Mouse (Mus musculus) gastrocnemius, adult 18-20 months (tissue): Measurements from ENCODE around the gene Ccdc82. TPM values are rescaled to one million over a fixed set of nuclear protein-coding genes. Genes with fewer than 3 reads are reported as not detected.

ENCODE experiments used
- DNase-seq: peaks from one replicate; pipeline ENCODE4 v3.0.0; 2021; ENCODE audit warnings: low spot score
- total RNA-seq, 2 experiments: library from RNA; stranded (reverse); gene quantifications; 2 replicates each; pipeline ENCODE4 v1.2.3; 2021

Gene Ccdc82
- total RNA-seq, 2 experiments from 2014 or later, result 3.6 to 4.9 TPM

GRCm38 (mm10) chr9:13298513-13298878 lies 51.7 kb downstream of the Ccdc82 start:
- DNase-seq, result no peak

GRCm38 (mm10) chr9:13299190-13299589 lies 52.4 kb downstream of the Ccdc82 start:
- DNase-seq, result no peak

GRCm38 (mm10) chr9:13300041-13300441 lies 53.3 kb downstream of the Ccdc82 start:
- peak; percentile 30 for DNase-seq

GRCm38 (mm10) chr9:13300891-13301782 lies 54.4 kb downstream of the Ccdc82 start:
- no peak for DNase-seq

- DNase-seq, result no peak
Measured at GRCm38 (mm10) chr9:13302183-13302825, 55.5 kb downstream of the Ccdc82 start.

- DNase-seq, result no peak
Measured at GRCm38 (mm10) chr9:13303099-13303771, 56.5 kb downstream of the Ccdc82 start.

GRCm38 (mm10) chr9:13303976-13304375 lies 57.2 kb downstream of the Ccdc82 start:
- DNase-seq, result peak; percentile 46

- DNase-seq, result no peak
Measured at GRCm38 (mm10) chr9:13306471-13306870, 59.7 kb downstream of the Ccdc82 start.

GRCm38 (mm10) chr9:13307226-13307625 lies 60.5 kb downstream of the Ccdc82 start:
- no peak for DNase-seq

GRCm38 (mm10) chr9:13308718-13309117 lies 62.0 kb downstream of the Ccdc82 start:
- DNase-seq, result no peak

- no peak for DNase-seq
Measured at GRCm38 (mm10) chr9:13309807-13310206, 63.1 kb downstream of the Ccdc82 start.

GRCm38 (mm10) chr9:13310236-13310635 lies 63.5 kb downstream of the Ccdc82 start:
- DNase-seq, result no peak

GRCm38 (mm10) chr9:13311094-13311493 lies 64.3 kb downstream of the Ccdc82 start:
- no peak for DNase-seq

- DNase-seq, result no peak
Measured at GRCm38 (mm10) chr9:13313923-13314322, 67.2 kb downstream of the Ccdc82 start.

GRCm38 (mm10) chr9:13314577-13315004 lies 67.8 kb downstream of the Ccdc82 start:
- no peak for DNase-seq

GRCm38 (mm10) chr9:13315393-13315792 lies 68.6 kb downstream of the Ccdc82 start:
- no peak for DNase-seq

- DNase-seq, result no peak
Measured at GRCm38 (mm10) chr9:13319566-13319965, 72.8 kb downstream of the Ccdc82 start.

- no peak for DNase-seq
Measured at GRCm38 (mm10) chr9:13320800-13321364, 74.1 kb downstream of the Ccdc82 start.

- DNase-seq, result no peak
Measured at GRCm38 (mm10) chr9:13323074-13323473, 76.3 kb downstream of the Ccdc82 start.

- no peak for DNase-seq
Measured at GRCm38 (mm10) chr9:13323612-13324011, 76.9 kb downstream of the Ccdc82 start.
